Mouse (Mus musculus) CH12.LX (cell line): Measurements from ENCODE around the gene Zfp354a.
"Not testable (repeated sequence)": the region's sequence is repeated elsewhere in the genome, so short reads cannot be mapped to it uniquely, and the experiment has no call there.

ENCODE experiments used
- CHD1 ChIP-seq: IDR thresholded peaks from 2 replicates; pipeline ENCODE4 v1.6.1; 2012; ENCODE audit warnings: low read depth, low read length, improper control_type of control experiment, inconsistent platforms
- CHD2 ChIP-seq: IDR thresholded peaks from 2 replicates; pipeline ENCODE4 v1.6.1; 2011; ENCODE audit warnings: low read length, improper control_type of control experiment
- CTCF ChIP-seq, 2 experiments: IDR thresholded peaks in 1 of 2; conservative IDR thresholded peaks in 1 of 2; 2 replicates each; pipeline ENCODE4 v1.5.1; 2011 to 2012; ENCODE audit warnings: low read depth in 2 of 2, low read length in 2 of 2, improper control_type of control experiment in 1 of 2, inconsistent platforms in 1 of 2, mild to moderate bottlenecking in 1 of 2, moderate library complexity in 1 of 2
- HCFC1 ChIP-seq: IDR thresholded peaks from 2 replicates; pipeline ENCODE4 v1.6.1; 2012; ENCODE audit warnings: low read depth, mild to moderate bottlenecking, inconsistent platforms, low read length, improper control_type of control experiment
- MAFK ChIP-seq: IDR thresholded peaks from 2 replicates; pipeline ENCODE4 v1.6.1; 2011; ENCODE audit warnings: low read length, improper control_type of control experiment; ENCODE audit not compliant: insufficient replicate concordance
- MEF2A ChIP-seq: IDR thresholded peaks from 2 replicates; pipeline ENCODE4 v1.6.1; 2014; ENCODE audit warnings: low read depth, mild to moderate bottlenecking, inconsistent platforms, low read length, improper control_type of control experiment, borderline replicate concordance
- MXI1 ChIP-seq: IDR thresholded peaks from 2 replicates; pipeline ENCODE4 v1.6.1; 2011; ENCODE audit warnings: mild to moderate bottlenecking, low read depth, low read length, improper control_type of control experiment
- NRF1 ChIP-seq: IDR thresholded peaks from 2 replicates; pipeline ENCODE4 v1.6.1; 2014; ENCODE audit warnings: low read depth, mild to moderate bottlenecking, inconsistent platforms, low read length, improper control_type of control experiment, moderate library complexity
- POLR2A ChIP-seq: IDR thresholded peaks from 2 replicates; pipeline ENCODE4 v1.6.1; 2011; ENCODE audit warnings: low read depth, mild to moderate bottlenecking, improper control_type of control experiment, low read length
- USF1 ChIP-seq: IDR thresholded peaks from 2 replicates; pipeline ENCODE4 v1.6.1; 2014; ENCODE audit warnings: low read depth, mild to moderate bottlenecking, inconsistent platforms, low read length, improper control_type of control experiment
- ZC3H11A ChIP-seq: IDR thresholded peaks from 2 replicates; pipeline ENCODE4 v1.6.1; 2012; ENCODE audit warnings: low read depth, mild to moderate bottlenecking, inconsistent platforms, low read length, improper control_type of control experiment
- ZKSCAN1 ChIP-seq: IDR thresholded peaks from 2 replicates; pipeline ENCODE4 v1.6.1; 2012; ENCODE audit warnings: low read depth, inconsistent platforms, low read length, improper control_type of control experiment, borderline replicate concordance
- ZMIZ1 ChIP-seq: IDR thresholded peaks from 2 replicates; pipeline ENCODE4 v1.6.1; 2012; ENCODE audit warnings: low read depth, mild to moderate bottlenecking, inconsistent platforms, low read length, improper control_type of control experiment

DNA sequence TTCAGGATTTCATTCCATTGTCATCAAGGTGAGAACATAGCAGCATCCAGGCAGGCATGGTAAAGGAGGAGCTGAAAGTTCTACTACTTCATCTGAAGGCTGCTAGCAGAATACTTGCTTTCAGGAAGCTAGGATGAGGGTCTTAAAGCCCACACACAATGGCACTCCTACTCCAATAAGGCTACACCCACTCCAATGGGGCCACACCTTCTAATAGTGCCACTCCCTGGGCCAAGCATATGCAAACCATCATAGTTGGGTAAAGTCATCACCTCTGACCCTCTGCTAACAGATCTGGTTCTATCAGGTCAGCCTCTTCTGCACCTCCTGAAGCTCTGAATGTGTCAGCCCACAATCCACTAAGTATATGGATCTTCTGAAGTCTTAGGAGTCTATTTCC lies 24.9 kb upstream of the Zfp354a start:
- not testable (repeated sequence) for TF ChIP-seq POLR2A; NRF1; USF1; ZMIZ1; HCFC1; MEF2A; CHD2; CTCF (conservative IDR thresholded peaks at IDR 0.05 in 1 of 2, IDR thresholded peaks at IDR 0.05 in 1 of 2; ENCODE audit: low read depth in 2 of 2, low read length in 2 of 2); MXI1; ZC3H11A; CHD1; MAFK; ZKSCAN1
